Mouse (Mus musculus) urinary bladder, postnatal 14 days (tissue): ENCODE results near the gene Tesk1.
A peak's percentile ranks its signal among the peaks of the same experiment; 100 is the strongest.

Experiments used
- DNase-seq: peaks from one replicate; pipeline ENCODE4 v3.0.0; 2021; ENCODE audit warnings: low spot score

Gene Tesk1

DNA sequence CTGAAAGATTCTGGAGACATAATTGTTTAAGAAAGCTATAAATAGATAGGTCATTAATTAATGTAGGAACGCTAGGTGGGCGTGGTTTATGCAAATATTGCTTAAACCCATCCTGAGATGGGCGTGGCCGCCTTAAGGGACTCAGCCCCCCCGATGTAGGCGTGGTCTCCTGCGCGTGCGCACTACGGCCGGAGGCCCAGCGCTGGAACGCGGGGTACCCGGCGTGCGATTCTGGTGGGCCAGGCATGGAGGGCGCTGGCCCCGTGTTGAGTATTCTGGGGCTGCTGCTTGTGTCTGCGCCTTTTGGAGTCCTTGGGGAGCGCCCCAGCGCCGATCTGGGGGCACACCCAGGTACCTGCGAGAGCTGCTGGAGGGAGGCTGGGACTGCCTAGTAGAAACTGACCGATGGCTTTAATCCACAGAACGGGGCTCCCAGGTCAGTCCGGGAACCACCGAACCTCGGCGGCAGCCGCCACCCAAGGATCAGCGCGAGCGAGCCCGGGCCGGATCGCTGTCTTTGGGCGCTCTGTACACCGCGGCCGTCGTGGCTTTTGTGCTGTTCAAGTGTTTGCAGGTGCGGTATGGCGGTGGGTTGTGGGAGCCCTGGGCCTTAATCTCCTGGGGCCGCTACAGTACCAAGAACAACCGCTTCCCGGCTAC is 51.6 kb downstream of the Tesk1 start:
- peak; percentile 96 for DNase-seq

DNA sequence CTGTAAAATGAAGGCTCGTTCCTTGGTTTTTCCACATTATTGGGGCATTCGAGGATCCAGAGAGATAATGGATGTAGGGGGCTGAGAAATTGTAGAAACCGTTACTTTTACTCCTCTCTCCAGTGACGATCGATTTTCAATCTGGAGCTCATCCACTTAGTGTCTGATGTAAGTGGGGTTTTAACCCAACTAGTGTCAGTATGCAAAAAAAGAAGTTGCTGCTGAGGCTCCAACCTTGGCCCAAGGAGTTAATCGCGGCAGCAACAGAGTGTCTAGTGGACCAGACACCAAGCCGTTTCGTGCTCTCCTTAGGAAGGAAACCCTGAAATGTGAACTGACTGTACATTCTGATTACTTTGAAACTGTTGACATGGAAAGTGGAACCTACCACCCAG is 52.1 kb downstream of the Tesk1 start:
- no peak for DNase-seq

DNA sequence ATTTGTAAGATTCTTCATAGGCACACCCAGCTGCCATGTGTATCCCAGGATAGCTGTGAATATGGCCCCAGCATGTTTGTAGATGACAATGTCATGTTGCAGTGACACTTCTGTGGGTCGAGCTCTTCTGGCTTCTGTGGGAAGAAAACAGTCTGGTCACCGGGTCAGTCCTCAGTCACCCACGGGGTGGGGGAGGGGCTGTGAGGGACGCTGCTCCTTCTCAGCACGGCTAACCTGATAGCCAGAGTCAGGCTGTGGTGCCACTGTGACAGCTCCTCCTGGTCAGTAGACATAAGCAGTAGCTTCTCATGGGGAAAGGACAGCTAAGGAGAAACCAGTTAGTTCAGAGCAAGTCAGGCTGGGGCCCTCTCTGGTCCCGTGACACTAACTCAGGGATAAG is 54.8 kb downstream of the Tesk1 start:
- no peak for DNase-seq

DNA sequence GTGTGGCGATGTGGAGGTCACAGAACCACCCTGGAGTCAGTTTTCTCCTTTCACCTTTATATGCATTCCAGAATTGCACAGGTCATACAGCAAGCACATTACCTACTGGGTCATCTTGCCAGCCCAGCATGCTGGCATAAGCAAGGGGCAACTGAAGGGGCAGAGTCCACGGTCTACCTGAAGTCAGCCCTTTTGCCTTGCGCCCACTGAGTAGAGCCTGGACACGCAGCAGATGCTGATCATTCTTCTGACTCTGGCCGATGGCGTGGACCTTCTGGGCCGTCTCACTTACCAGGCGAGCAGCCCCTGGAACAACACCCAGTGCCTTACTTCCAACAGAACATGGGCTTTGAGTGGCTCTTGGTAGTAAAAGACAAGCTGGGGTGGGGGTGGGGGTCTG is 55.7 kb downstream of the Tesk1 start:
- no peak for DNase-seq
